Mouse (Mus musculus) kidney, embryonic 14.5 days (tissue): ENCODE data around the gene Phox2a. TPM values are rescaled to one million over a fixed set of nuclear protein-coding genes. Genes with fewer than 3 reads are reported as not detected.

Source experiments
- ATAC-seq: fragments of 200-750 bp; cut with Nextera tagmentation; 2 replicates; pipeline ENCODE4 v1.8.0; 2017; ENCODE audit warnings: moderate number of reproducible peaks, mild to moderate bottlenecking, moderate TSS enrichment, moderate library complexity; ENCODE audit not compliant: low FRiP score, low TSS enrichment
- H3K27ac ChIP-seq: fragments of 300-500 bp; sonication (generic); 2 replicates; pipeline ENCODE4 v1.5.1; 2014; ENCODE audit warnings: low read depth, mild to moderate bottlenecking, low read length, moderate library complexity, mixed read lengths
- H3K27me3 ChIP-seq: fragments of 300-500 bp; sonication (generic); 2 replicates; pipeline ENCODE4 v1.6.1; 2014; ENCODE audit warnings: mild to moderate bottlenecking, low read length; ENCODE audit not compliant: control insufficient read depth, insufficient read depth
- H3K36me3 ChIP-seq: fragments of 300-500 bp; sonication (generic); 2 replicates; pipeline ENCODE4 v1.6.1; 2014; ENCODE audit warnings: low read length, mixed read lengths; ENCODE audit not compliant: control insufficient read depth, insufficient read depth
- H3K4me1 ChIP-seq: fragments of 300-500 bp; sonication (generic); 2 replicates; pipeline ENCODE4 v1.6.1; 2014; ENCODE audit warnings: low read length, mixed read lengths; ENCODE audit not compliant: control insufficient read depth, insufficient read depth
- H3K4me2 ChIP-seq: fragments of 300-500 bp; sonication (generic); replicated peaks from 2 replicates; pipeline ENCODE4 v1.6.1; 2014; ENCODE audit warnings: low read depth, mild to moderate bottlenecking, low read length
- H3K4me3 ChIP-seq: fragments of 300-500 bp; sonication (generic); 2 replicates; pipeline ENCODE4 v1.5.1; 2014; ENCODE audit warnings: mild to moderate bottlenecking, low read length
- H3K9ac ChIP-seq: fragments of 300-500 bp; sonication (generic); 2 replicates; pipeline ENCODE4 v1.6.1; 2014; ENCODE audit warnings: low read depth, mild to moderate bottlenecking, low read length, moderate library complexity
- H3K9me3 ChIP-seq: fragments of 300-500 bp; sonication (generic); 2 replicates; pipeline ENCODE4 v1.6.1; 2016; ENCODE audit warnings: low read length; ENCODE audit not compliant: control insufficient read depth
- WGBS: fragments of 180-500 bp; shearing (Covaris S2); extraction: QIAGEN DNeasy Blood & Tissue Kit; methylation state at CpG from one replicate; pipeline ENCODE4 v1.1.7; 2014; 5-methylcytosine and 5-hydroxymethylcytosine counted together
- polyA plus RNA-seq: library from polyadenylated mRNA; unstranded; fragments of >200 nt; fragmentation: Nextera tagmentation; extraction: Ambion mirVana; gene quantifications from 2 replicates; pipeline ENCODE4 v1.2.1, GENCODE M21; 2014

Phox2a gene
- polyA plus RNA-seq, 1 experiment from 2014 or later, result not detected

DNA sequence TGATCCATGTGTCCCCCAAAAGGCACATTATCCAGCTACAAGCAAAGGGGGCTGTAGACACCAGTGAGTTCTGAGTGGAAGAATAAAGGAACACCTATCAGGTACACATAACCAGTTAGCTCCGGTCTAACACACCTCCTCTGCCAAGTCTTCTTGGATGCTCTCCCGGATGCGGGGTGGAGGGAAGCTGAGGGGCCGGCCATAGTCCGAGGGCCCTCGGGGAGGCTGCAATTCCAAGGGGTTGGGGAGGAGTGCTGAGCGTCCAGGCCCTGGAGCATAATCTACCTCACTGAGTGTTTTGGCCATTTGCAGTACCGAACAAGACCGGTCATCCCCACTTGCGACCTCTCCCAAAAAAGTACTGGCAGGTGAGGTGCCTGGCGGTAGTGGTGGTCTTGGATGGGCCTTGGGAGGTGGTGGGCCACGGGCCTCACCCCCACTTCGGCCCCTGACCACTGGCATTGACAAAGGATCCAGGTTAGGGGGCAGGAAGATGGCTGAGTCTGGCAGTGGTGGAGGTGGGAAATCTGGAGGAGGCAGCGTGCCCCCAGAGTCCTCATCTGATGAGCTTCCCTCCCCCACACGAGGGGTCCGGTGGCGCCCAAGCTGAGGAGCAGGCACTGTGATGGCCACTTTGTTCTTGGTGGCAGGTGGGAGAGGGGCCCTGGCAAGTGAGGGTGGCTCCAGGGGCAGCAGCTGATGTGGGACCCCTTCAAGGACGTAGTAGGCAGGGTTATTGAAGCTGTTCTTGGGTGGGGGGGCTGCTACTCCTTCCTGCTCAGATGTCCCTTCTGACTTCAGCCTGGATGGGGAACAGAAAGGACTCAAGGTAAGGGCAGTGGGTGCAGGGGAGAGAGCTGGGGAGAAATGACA lies 5.9 kb downstream of the Phox2a start:
- ATAC-seq, result no peak
- Histone ChIP-seq H3K4me1 (peaks cover 26% of the 10 kb centered on the region), H3K9ac (no peak overlapping the region), H3K36me3 (peaks cover 62% of the 10 kb centered on the region), H3K4me3 (no peak overlapping the region), H3K27ac (no peak overlapping the region), H3K27me3 (peaks cover 35% of the 10 kb centered on the region), H3K9me3 (no peaks in the 10 kb centered on the region), H3K4me2 (no peak overlapping the region)
- WGBS, result 80% methylated on average over 18 of the region's 18 CpGs

DNA sequence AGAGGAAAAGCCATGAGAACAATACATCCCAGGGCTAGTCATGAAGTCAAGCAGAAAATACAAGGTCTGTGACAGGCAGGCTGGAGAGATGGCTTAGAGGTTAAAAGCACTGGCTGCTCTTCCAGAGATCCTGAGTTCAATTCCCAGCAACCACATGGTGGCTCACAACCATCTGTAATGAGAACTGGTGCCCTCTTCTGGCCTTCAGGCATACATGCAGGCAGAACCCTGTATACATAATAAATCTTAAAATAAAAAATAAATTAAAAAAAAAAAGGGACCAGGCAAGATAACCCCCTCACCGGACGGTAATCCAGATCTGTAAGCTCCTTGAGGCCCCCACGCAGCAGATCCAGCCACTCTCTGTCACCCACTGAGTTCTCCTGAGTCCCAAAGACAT lies 12.3 kb downstream of the Phox2a start:
- WGBS, result 95% methylated on average over 3 of the region's 3 CpGs
- peaks cover 89% of the 10 kb centered on the region for H3K36me3 ChIP-seq
- no peak for ATAC-seq
- no peak overlapping the region for H3K27ac ChIP-seq
- H3K9ac ChIP-seq, result no peak overlapping the region
- H3K4me2 ChIP-seq, result no peak overlapping the region
- no peaks in the 10 kb centered on the region for H3K9me3 ChIP-seq
- peaks cover 9% of the 10 kb centered on the region; the same call in 1 of the 2 replicates for H3K4me1 ChIP-seq
- H3K4me3 ChIP-seq, result no peak overlapping the region
- no peaks in the 10 kb centered on the region for H3K27me3 ChIP-seq

DNA sequence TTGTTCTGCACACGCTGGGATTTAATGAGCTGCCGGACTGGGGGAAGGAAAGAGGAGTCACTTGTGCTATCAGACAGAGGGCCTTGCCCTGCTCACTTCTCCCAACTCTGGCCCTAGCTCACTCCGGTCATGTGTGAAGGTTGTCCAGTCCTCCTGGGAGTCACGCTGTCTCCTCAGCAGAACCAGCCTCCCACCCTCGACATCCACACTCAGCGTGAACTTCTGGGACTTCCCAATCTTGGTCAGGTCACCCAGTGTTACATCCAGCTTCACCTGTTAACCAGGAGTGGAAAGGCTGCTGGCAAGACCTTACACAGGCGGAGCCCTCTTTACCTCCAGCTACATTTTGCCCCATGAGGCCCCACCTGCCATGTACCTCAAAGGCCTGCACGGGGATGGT lies 13.3 kb downstream of the Phox2a start:
- H3K4me2 ChIP-seq, result no peak overlapping the region
- no peaks in the 10 kb centered on the region for H3K27me3 ChIP-seq
- H3K27ac ChIP-seq, result no peak overlapping the region
- H3K9me3 ChIP-seq, result no peaks in the 10 kb centered on the region
- no peak overlapping the region for H3K4me3 ChIP-seq
- H3K9ac ChIP-seq, result no peak overlapping the region
- 94% methylated on average over 8 of the region's 8 CpGs for WGBS
- H3K4me1 ChIP-seq, result peaks cover 10% of the 10 kb centered on the region; the same call in 1 of the 2 replicates
- ATAC-seq, result no peak
- H3K36me3 ChIP-seq, result peaks cover 78% of the 10 kb centered on the region

DNA sequence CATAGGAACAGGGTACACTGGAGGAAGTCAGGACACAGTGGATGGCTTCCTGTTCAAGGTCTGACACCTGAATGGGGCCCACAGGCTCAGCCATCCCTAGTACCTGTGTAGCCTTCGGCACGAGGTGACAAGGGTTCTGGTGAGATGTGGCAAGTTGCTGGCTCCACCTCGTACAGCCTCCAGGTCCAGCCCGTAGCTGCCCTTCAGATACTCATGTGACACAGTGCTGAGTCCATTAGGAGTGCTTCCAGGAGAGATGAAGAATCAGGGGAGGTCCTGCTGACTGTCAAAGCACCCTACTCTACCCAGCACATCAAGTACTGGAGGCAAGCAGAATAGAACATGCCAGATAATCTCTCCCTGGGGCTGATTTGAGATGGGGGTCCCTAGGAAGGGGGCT lies 14.3 kb downstream of the Phox2a start:
- Histone ChIP-seq H3K4me3 (no peak overlapping the region), H3K4me1 (peaks cover 10% of the 10 kb centered on the region; the same call in 1 of the 2 replicates), H3K4me2 (no peak overlapping the region), H3K27ac (no peak overlapping the region), H3K36me3 (peaks cover 69% of the 10 kb centered on the region), H3K9ac (no peak overlapping the region), H3K9me3 (no peaks in the 10 kb centered on the region), H3K27me3 (no peaks in the 10 kb centered on the region)
- ATAC-seq, result no peak
- WGBS, result 94% methylated on average over 4 of the region's 4 CpGs

DNA sequence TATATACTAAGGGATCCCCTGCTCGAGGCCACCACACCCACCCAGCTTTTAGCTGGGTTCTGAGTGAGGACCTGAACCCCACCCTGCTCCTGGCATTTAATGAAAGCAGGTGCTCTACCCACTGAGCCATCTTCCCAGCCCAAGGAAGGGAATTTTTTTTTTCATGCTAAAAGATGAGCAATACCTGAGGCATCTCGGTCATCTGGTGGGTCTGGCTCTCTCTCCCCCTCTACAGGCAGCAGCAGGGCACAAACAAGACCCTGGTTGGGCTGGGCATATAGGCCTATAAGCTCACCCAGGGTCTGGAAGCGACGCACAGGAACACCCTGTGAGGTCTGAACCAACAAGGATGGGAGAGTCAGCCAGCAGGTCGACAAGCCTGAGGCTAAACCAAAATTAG lies 15.2 kb downstream of the Phox2a start:
- H3K27ac ChIP-seq, result no peak overlapping the region
- no peak overlapping the region for H3K4me3 ChIP-seq
- ATAC-seq, result no peak
- H3K4me2 ChIP-seq, result no peak overlapping the region
- H3K9ac ChIP-seq, result no peak overlapping the region
- peaks cover 10% of the 10 kb centered on the region; the same call in 1 of the 2 replicates for H3K4me1 ChIP-seq
- WGBS, result 76% methylated on average over 5 of the region's 5 CpGs
- no peaks in the 10 kb centered on the region for H3K9me3 ChIP-seq
- H3K27me3 ChIP-seq, result no peaks in the 10 kb centered on the region
- peaks cover 59% of the 10 kb centered on the region for H3K36me3 ChIP-seq

DNA sequence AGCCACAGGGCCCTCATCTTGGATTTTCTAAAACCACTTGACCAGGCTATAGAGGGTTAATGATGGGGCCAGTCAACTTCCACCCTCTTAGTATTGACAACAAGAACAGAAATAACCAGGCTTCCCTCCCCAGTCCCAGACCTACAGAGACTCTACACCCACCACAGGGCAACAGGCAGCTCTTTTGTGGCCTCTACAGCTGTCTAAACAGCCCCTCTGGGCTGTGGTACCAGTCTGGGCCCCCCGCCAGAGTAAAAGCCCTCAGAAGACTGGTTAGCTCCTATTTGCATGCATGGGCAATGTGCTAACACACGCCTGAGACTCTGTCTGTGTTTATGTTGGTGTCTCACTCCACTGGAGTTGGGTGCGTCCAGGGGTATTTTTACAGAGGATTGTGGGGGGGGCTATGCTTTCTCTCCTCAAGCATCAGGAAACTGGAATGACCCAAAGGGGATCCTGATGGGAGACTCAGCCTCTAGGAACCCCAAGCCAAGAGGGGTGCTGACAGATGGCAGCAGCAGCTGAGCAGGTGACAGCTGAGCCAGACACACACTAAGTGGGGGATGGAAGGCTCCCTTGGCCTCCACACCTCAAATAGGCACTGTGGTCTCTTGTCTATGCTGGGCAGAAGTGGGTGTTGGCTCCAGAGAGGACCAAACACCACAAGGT lies 15.9 kb downstream of the Phox2a start:
- H3K4me3 ChIP-seq, result no peak overlapping the region
- H3K9ac ChIP-seq, result no peak overlapping the region
- no peaks in the 10 kb centered on the region for H3K9me3 ChIP-seq
- H3K4me1 ChIP-seq, result peaks cover 14% of the 10 kb centered on the region; the same call in 1 of the 2 replicates
- H3K27me3 ChIP-seq, result no peaks in the 10 kb centered on the region
- ATAC-seq, result no peak
- no peak overlapping the region for H3K4me2 ChIP-seq
- H3K27ac ChIP-seq, result no peak overlapping the region
- 54% methylated on average over 3 of the region's 3 CpGs for WGBS
- peaks cover 52% of the 10 kb centered on the region for H3K36me3 ChIP-seq

DNA sequence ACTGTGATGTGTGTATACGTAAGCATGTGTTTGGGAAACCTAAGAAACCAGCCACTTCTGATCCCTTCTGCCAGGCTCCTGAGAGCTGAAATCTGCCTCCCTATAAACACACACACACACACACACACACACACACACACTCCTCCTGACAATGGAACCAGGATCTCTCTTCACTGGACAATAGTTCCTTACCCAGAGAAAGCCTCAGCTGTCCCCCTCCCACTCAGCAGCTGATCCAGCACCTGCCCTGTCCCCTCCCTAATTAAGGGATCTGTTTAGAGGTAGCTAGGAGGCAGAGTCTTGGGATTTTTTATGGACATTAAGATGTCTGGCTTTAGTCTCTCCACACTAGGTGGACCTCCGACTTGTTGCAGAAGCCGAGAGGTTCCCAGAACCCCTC lies 16.8 kb downstream of the Phox2a start:
- Histone ChIP-seq H3K27ac (no peak overlapping the region), H3K4me1 (peaks cover 17% of the 10 kb centered on the region; the same call in 1 of the 2 replicates), H3K4me2 (peak overlapping the region; percentile 64), H3K9me3 (no peaks in the 10 kb centered on the region), H3K9ac (no peak overlapping the region), H3K4me3 (peak overlapping the region; percentile 83; the same call in 1 of the 2 replicates), H3K27me3 (no peaks in the 10 kb centered on the region), H3K36me3 (peaks cover 44% of the 10 kb centered on the region)
- WGBS, result 64% methylated on average over 3 of the region's 3 CpGs
- ATAC-seq, result no peak

DNA sequence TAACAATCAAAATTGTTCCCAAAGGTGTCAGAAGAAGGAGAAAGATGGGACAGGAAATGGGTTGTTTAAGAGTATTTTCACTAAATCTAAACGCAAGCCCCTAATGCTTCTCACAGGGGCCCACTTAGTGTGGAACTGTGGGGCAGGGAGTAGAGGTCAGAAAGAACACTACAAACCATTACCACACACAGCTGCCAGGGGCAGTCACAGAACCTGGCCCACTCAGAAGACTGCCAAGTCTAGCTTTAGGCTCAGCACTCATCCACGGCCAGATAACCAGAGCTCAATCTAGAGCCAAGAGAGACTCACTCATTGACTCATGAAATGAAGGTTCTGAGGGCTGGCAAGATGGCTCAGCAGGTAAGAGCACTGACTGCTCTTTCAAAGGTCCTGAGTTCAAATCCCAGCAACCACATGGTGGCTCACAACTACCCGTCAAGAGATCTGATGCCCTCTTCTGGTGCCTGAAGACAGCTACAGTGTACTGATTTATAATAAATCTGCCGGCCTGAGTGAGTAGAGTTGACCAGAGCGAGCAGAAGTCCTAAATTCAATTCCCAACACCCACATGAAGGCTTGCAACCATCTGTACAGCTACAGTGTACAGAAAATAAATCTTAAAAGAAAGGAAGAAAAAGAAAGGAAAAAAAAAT lies 17.5 kb downstream of the Phox2a start:
- H3K36me3 ChIP-seq, result peaks cover 37% of the 10 kb centered on the region
- H3K4me2 ChIP-seq, result peak overlapping the region; percentile 64
- H3K27ac ChIP-seq, result peak overlapping the region; percentile 91; the same call in 1 of the 2 replicates
- peak overlapping the region; percentile 83 for H3K4me3 ChIP-seq
- H3K27me3 ChIP-seq, result no peaks in the 10 kb centered on the region
- peaks cover 17% of the 10 kb centered on the region; the same call in 1 of the 2 replicates for H3K4me1 ChIP-seq
- no peaks in the 10 kb centered on the region for H3K9me3 ChIP-seq
- peak overlapping the region; percentile 93 for H3K9ac ChIP-seq
- WGBS, result 36% methylated on average over 5 of the region's 5 CpGs
- no peak for ATAC-seq
